Mouse (Mus musculus) heart, adult 9 months (tissue): Measurements from ENCODE around the gene Lemd2.

Experiments used
- DNase-seq, 2 experiments: peaks; one replicate each; pipeline ENCODE4 v3.0.0; 2022; ENCODE audit warnings: low spot score in 2 of 2

The Lemd2 gene

DNA sequence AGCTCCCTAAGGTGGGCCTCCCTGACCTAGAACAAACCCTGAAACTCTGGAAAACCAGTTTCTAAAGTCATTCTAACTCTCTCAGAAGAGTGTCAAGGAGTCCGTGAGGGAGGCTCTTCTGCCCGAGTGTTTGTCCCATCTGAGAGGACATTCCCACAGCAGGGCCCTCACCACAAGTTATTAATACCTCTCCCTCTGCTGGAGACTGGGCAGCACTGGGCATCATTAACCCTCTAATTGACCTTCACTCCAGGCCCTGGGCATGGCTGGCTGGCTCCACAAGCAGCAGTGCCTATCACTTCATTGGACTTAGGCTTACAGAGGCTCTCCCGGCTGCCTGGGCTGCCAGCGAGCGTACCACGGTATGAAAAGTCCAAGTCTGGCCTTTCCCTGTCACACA, 45.8 kb downstream of the Lemd2 start:
- DNase-seq = peak; percentile 51 to 59

DNA sequence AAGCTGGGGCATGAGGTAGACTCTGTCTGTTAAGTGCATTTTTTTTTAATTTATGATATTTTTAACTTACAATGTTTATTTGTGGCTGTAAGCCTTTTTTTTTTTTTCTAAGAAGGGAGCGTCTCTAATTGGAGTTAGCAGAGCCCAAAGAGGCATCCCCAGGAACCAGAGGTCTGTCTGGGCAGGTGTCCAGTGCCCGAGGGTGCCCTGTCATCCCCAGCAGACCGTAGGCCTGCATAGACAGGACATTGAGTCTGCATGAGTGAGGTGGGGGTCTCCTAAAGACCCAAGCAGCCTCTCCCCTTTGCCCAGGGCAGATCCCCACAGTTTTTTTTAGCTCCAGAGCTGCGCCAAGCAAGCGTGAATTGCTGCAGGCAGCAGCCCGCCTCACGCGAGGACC, 48.5 kb downstream of the Lemd2 start:
- DNase-seq = no peak

DNA sequence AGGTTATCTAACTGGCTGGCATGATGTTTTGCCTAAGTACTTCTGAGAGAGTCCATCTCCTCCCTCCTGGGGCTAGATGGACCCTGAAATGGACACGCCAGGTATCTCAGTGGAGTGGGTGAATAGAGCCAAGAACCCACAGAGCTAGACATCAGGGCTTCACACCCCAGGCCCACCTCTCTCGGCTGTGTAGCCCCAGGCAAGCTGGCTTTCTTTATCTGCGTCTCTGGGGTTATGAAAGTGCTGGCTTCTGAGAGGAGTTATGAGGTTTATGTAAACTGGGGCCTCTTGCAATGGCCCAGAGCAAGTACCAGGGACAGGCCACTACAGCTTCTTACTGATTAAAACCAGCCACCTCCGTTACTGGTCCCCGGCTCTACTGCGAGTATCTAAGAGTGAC, 49.4 kb downstream of the Lemd2 start:
- no peak for DNase-seq

DNA sequence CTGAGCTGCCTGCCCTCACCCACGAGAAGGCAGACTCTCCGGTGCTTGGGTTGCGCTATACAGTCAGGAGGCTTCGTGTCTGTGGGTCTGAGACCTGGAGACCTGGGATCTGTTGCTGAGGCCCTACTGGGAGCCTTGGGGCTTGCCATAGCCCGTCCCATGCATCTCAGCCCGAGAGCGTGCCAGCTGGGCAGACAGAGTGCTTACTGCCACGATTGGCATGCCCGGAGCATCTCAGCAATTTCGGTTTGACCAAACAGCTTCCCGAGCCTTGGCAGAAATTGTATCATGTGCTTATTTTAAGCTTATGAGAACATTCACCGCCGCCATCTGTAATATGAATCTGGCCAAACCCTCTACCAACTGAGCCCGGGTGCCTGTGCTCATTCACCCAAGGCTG, 50.0 kb downstream of the Lemd2 start:
- peak; percentile 61 to 79 for DNase-seq

DNA sequence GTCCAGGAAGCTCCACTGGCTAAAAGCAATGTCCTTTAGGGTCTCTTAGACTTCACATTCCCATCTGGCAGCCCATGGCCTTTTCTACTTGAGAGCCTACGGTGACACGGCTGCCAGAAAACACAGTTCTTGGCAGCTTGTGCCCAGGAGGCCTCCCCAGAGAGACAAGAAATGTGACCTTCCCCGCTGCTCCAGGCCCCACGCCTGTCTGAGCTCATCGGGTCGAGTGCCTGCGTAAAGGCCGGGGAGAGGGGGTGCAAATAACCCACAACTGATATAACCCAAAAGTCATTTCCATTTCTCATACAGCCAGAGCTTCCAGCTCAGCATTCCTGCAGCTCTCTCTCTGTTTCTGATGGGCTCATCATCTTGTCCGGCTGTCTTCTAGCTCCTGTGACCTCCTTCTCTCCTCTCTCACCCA, 50.5 kb downstream of the Lemd2 start:
- DNase-seq = peak; percentile 72 to 83

DNA sequence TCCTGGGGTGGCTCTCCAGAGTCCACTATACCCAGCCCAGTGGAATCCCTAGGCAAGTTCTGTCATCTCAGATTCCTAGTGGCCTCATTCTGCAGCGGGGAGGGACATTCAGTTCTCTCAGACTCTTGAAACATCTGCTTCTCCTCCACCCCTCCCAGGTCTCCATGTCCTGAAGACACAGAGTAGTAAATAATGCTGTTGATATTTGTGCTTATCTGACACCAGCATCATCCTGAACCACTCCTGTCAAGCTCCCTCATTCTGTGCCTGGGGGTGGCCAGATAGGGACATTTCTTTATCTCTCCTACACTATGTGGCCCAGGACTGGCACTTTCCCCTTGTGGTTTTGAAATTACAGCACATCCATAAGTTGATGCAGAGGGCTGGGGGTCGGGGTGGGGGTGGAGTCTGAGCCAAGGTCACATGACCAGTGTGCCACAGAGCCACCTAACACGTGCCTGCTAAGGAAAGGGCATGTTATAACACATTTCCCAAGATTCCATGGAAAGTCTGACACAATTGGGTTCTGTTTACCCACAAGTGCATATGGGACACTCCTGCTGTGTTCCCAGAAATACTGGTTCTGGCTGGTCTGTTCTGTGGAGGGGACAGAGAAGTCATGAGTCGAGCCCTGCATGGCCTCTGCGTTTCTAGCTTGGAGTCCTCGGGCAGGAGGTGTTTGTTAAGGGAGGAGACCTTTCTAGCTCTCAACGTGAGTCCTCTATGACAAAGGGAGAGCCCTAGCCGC, 51.1 kb downstream of the Lemd2 start:
- no peak for DNase-seq

DNA sequence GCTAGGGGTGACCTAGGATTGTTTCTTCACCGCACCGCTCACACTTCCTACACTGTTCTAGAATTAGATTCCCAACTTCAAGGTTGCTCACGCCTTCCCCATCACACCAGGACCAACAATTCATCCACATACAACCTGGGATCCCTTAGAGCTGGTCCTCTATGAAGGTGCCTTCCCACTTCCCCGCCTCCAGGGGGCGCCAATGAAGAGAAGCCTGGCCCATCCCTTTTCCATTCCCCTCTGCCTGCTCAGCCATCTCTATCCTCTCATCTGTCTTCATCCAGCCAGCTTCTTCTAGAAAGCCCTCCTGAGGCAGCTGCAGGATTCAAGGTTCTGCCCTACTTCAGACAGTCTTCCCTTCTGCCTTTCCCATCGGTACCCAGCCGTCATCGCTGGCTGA, 52.9 kb downstream of the Lemd2 start:
- no peak for DNase-seq

DNA sequence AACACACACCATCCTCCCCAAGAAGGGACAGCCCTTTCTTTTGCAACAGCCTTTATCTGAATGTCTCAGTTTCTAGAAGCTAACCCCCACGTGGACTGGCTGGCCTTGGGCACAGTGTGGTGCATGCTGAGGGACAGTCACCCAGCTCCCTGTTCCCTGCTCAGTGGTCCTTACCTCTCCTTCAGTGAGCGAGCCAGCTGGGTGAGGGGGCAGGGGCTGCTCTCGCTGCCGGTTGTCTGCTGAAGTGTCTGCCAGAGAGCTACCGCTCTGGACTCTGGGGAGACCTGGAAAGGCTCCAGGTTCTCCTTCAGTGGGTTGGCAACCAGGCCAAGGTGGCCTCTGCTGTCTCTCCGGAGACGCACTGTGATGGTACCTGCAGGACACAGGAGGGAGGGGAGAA, 53.4 kb downstream of the Lemd2 start:
- DNase-seq = no peak

DNA sequence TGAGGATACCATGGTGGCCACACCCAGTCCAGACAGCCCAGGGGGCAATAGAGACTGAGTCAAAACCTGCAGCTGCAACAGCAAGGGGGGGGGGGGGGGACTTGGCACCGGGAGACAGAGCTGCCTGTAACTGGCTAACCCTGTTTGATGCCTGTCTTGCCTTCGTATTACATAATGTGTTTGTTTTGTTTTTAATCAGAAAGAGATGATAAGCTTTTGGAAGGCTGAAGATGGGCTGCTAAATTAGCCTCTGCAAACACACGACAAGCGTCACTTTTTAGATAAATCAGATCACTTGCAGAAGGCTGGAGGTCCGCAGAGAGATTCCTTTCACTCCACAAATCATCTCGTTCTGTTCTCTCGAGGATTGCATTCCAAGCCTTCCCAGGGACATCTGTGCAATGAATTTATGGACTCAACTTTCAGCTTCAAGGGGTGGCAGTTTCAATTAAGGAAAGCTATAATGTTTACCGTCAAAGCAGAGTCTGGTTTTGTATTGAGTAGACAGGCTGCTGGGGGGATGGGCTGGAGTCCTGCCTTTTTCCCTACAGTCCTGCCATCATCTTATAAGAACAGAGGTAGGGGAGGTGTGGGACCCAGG, 57.8 kb downstream of the Lemd2 start:
- DNase-seq = no peak

DNA sequence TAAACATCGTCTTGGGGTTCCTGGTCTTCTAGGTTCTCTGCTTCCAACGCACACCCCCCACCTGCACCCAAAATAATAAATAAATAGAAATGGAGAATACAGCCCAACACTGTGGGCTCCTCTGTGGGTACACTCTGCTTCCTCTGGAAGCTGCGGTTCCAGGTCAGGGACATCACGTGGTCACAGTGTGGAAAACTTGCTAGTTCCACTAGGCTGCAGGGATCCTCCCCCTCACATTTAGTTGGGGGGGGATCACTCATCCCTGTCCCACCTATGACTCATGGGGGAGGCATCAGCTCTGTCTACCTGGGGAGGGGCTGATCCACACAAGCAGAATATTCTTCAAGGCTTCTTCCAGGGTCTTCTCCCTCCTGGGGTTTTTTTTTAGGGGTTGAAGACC, 60.1 kb downstream of the Lemd2 start:
- no peak for DNase-seq

DNA sequence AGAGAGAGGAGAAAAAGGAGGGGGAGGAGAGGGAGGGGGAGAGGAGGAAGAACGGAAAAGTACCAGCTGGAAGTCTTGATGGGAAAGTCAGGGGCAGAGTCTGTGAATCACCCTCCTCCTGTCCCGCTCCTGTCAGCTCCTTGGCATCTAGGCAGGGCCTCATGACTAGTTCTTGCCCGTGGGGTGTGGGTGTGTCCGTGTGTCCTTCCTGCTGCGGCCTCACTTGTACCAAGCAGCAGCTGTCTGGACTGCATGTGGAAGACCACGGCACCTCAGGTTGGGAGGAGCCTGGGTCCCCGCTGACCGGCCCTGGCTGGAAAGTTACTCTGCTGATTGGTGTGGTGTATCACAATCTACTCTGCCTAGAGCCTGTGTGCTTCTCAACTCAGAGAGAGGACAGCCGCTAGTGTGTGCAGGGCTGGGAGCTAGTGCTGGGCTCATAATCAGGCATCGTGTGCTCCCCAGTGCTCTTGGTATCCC, 62.3 kb downstream of the Lemd2 start:
- peak; percentile 49 to 55 for DNase-seq

DNA sequence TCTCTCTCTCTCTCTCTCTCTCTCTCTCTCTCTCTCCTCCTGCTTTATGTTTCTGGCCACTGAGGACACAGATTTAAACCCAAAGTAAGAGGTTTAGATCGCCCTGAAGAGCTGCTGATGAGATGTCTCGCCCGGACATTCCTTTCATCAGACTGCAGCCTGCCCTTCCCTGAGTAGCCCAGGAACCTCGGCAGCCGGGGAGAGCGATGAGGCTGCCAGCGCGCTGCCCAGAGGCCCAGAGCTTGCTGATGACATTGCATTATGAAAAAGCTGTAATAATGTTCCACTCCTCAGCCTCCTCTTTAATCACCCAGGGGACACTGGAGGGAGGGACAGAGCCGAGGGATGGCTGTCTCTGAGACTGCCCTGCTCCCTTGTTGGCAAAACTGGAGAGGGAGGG, 64.0 kb downstream of the Lemd2 start:
- DNase-seq = no peak
